Mouse (Mus musculus) inflammation-experienced regulatory T-cells, adult 6 months (primary cell): ENCODE data around the gene Akr1b10. TPM values are rescaled to one million over a fixed set of nuclear protein-coding genes. Genes with fewer than 3 reads are reported as not detected.
"Not testable (repeated sequence)": the region's sequence is repeated elsewhere in the genome, so short reads cannot be mapped to it uniquely, and the experiment has no call there.

Experiments used
- ATAC-seq: one replicate; pipeline ENCODE4 v1.8.0; 2017
- polyA plus RNA-seq, 3 experiments: library from polyadenylated mRNA; unstranded; fragments of 100-300 nt; shearing (Covaris generic); gene quantifications; one replicate each; pipeline ENCODE4 v1.2.1; 2017

The Akr1b10 gene
- polyA plus RNA-seq, 3 experiments from 2014 or later, result 42.7 to 61.2 (median 50.5) TPM

DNA sequence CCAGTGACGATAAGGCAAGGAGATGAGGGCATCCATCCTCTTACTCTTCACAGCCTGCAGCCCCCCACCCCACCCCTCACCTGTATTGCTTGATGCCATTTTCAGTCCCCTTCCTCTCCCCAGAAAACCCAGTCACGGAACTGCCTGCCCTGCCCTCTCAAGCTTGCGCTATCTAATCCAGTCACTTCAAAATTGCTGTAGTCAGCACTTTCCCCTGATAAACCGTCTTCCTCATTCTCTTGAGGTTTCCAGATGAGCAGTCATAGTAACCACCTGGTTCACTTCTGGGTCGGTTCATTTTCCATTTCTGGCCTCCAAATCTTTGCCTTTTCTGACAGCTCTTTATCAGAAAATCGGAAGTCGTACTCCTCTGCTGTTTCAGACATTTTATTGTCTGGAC lies 10.2 kb upstream of the Akr1b10 start:
- ATAC-seq, result peak; percentile 35

DNA sequence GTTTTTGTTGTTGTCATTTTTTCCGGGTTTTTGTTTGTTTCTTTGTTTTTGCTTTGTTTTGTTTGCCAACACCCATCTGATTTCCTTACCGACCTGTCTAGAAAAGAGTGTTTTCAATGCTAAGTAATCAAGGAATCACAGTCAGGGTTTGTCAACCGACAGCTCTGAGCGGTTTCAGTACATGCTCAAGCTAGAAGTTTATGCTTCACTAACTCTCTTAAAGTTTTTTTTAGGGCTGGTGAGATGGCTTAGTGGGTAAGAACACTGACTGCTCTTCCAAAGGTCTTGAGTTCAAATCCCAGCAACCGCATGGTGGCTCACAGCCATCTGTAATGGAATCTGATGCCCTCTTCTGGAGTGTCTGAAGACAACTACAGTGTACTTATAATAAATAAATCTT lies 8.1 kb upstream of the Akr1b10 start:
- not testable (repeated sequence) for ATAC-seq

DNA sequence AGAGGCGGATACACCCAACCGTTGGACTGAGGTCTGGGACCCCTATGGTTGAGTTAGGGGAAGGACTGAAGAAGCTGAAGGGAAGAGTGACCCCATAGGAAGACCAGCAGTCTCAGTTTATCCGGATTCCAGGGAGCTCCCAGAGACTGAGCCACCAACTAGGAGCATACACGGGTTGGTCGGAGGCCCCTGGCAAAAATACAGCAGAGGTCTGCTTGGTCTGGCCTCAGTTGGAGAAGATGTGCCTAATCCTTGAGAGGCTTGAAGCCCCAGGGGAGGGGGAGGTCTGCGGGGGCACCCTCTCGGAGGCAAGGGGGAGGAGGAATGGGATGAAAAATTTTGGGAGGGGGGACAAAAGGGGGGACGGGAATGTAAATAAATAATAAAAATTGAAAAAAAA lies 617 bp upstream of the Akr1b10 start:
- ATAC-seq, result no peak

DNA sequence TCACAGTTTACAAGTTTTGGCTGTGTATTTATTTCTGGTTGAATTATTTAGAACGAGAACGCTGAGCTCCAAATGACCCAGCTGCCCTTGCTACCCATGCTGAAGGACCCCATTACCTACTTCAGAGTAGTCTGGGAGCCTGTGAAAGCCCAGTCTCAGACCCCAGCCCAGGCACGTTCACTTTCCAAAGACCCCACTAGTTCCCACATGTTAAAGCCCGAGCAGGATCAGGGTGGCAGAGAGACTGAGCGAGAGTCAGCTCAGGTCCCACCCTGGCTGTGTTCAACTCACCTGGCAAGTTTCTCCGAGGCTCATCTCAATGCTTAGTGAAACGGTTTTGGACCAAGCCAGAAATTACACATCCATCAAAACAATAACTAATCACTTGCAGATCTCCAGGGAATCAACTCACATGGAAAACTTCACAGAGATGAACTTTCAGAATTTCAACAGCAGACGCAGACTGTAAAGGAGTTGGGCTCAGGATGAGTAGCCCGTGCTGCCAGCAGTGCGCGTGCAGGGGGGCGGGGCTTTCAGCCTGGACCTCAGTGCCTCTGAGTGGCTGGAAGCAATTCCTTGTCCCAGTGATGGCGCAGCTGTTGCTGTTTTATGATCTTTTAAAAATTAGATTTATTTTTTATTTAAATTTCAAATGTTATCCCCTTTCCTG lies 818 bp downstream of the Akr1b10 start:
- ATAC-seq, result peak; percentile 51

DNA sequence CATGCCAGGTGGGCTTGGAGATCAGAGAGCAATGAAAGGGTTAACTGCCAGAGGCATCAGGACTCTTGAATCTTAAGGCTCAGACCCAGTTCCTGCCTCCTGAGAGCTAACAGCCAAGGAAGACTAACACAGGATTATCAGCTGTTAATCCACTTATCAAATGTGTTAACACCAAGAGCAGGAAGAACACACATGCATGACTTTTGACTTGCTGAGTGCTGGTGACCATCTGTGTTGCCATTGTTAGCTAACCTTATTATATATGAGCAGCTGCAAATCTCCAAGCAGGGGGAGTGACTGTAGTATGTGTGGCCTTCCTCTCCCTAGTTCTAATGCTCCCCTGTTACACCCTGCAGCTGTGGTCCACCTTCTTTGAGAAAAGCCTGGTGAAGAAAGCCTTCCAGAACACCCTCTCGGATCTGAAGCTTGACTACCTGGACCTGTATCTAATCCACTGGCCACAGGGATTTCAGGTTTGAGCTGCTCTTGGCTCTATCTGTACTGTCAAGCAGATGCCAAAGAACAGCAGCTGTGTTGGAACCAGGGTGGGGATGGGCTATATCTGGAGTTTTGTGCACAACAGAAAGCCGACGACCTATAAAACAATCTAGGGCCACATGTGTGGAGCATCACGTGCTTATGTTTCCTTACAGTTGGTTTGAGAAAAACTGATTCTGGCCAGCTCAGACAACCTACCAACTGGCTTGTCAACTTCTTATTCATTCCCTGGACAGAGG lies 4.6 kb downstream of the Akr1b10 start:
- ATAC-seq, result no peak

DNA sequence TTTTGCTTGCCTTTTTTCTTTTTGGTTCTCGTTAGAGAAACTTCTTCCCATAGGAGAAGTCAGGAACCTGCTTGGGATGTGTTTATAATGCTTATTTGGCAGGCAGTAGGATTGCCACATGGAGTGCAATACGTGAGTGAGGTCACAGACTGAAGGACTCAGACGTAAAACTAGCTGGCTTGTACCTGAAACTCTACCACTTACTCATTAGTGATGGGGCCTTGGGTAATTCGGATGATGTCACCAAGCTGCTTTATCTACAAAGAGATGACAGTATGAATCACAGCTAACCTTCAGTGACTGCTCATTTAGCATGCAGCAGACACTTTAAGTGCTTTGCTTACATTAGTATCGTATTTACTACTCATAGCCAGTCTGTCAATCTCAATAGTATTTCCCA lies 11.9 kb downstream of the Akr1b10 start:
- ATAC-seq, result no peak

DNA sequence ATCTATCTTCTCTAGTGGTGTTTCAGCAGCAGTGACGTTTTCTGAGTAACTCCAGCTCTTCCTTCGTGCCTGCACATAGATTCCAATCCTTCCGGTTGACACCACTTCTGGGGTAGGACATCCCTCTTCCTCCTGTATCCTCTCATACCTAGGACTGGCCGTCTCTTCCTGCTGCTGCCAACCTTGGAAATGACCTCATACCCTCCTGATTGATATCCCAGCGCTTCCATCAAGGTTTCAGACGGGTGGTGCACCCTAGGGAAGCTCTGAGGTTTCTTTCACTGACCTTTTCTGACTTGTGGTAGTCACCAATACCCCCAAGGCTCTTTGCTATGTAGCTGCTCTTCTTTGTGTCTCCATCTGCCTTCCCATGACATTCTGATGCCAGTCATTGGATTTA lies 14.4 kb downstream of the Akr1b10 start:
- ATAC-seq, result no peak

DNA sequence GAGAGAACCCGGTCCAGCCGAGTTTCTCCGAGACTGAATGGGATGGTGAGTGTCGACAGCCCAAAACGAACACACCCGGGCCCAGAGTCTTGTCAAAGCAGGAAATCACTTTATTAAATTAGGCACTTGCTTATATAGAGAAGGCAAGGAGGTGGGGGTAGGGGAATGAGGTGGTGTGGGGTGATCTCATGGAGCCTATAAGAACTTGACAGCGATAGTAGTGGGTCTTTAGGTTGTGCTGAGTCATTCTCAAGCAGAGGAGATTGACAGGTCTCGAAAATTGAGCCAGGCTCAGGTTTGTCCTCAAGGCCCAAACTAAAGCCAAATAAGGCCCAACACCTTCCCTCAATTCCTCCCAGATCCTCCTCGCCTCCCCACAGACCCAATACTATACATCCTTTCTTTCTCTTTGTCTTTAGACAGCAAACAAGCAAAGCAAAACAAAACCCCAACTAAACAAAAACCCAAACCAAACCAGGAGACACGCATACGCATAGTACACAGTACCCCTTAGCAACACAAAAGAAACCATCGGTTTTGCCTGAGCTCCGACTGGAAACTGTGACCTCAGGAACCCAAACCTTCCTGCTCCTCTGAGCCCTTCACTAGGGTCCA lies 15.7 kb downstream of the Akr1b10 start:
- ATAC-seq, result no peak

DNA sequence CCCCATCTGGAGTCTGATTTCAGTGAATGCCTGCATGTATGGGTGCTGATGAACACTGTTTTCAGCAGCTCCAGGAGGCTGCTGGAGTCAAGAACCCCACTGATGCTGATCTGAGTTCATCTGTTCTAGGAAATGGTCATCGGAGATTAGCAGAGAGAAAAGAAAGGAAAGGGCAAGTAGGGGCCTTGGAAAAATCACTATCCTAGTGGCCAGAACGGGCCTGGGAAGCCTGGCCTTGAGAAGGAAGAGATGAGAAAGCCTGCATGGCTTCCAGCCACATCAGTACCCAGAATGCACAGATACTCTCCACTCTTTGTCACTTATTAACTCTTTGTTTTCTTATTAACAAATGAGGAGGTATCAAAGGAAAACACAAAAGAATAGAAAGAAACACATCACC lies 16.7 kb downstream of the Akr1b10 start:
- no peak for ATAC-seq

DNA sequence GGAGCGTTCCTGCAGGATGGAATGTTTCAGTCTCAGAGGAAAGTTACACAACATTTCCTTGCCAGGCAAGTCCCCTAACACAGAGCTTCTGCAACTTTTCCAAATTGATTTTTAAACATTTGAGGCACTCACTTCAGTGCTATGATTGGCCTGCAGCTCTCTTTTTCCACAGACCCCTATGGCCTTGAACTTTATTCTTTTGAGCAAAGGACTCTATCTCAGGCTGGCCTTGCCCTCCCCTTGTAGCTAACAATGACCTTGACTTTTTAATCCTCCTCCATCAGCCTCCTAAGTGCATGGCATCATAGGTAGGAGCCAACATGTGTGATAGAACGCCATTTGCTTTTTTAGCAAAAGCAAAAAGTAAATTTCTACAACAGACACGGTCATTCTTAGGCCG lies 22.7 kb downstream of the Akr1b10 start:
- ATAC-seq, result no peak

DNA sequence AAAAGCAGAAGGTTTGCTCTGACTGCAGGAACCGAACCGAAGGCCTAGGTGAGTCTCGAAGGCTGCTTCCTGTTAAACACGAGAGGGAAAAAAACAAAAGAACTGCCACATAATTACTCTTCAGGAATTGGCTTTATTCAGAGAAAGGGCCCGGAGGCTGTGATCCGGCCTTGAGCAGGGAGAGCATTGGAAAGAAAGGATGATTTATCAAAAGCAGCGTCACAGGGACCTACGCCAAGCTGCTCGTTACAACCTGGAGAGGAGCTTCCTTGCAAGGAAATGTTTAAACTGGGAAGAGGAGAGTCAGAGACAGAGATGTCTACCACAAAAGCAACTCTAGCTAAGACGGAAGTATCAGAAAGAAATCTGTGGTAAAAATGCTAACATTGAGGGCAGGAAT lies 23.4 kb downstream of the Akr1b10 start:
- no peak for ATAC-seq

DNA sequence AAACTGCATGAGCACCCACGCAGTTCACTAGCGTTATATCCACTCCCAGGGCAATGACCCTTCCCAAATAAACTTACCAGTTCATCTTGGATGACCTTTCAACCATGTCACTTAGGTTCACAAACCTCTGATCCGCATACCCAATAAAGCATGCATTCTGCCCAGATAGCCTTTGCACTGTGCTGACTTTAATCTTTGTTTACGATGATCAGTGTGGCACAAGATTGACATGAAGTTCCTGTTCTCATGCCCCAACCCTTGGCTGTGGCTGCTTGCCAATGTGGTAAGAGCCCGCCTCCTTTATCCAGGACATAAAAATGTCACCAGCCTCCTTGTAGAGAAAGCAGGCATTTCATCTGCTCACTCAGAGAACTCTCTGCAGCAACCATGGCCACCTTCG lies 28.0 kb downstream of the Akr1b10 start, which contains the start of gene Akr1b7:
Akr1b7 (plus strand) TSS at position 312 of the 400 bp plus-strand sequence.
- no peak for ATAC-seq

DNA sequence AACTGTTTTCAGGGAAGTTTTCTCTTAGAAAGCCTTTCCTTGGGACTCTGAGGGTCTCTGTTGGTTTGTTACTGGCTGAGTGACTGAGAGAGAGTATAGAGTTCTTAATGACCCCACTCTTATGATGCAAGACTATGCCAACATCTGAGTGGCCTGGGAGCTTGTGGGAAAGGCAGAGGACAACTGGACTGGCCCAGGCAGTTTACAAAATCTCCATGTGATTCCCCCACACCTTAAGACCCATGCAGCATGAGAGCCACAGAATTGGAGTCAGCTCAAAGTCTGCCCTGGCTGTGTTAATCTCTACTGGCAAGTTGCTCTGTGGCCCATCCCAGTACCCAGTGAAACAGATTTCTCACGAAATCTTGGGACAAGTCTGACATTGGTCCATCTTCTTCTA lies 28.7 kb downstream of the Akr1b10 start:
- no peak for ATAC-seq

DNA sequence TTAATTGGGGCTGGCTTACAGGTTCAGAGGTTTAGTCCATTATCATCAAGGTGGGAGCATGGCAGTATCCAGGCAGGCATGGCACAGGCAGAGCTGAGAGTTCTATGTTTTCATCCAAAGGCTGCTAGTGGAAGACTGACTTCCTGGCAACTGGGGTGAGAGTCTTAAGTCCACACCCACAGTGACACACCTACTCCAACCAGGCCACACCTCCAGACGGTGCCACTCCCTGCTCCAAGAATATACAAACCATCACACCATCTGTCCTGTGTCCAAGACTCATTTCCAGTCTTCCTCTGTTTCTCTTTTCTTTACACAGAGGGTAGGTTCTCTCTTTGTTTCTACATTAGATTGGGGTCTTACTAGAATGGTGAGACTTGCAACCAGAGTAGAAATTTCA lies 29.4 kb downstream of the Akr1b10 start:
- not testable (repeated sequence) for ATAC-seq

DNA sequence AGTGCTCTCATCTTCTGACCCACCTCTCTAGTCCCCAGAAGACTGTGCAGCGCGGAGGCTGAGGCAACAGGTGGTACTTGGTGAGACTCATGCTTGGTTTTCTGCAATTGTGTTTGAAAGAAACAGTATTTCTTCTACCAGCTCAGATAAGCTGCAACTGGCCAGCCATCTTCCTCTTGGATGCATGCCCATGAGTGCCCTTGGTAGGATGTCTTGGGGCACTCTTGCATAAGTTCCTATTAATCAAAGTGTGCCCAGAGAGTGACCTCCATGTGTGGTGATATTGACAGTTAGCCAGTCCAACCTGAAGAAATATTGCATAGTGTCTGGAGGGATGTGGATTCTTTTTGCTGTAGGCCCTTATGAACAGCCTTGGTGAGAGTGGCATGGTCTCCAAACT lies 32.5 kb downstream of the Akr1b10 start:
- no peak for ATAC-seq

DNA sequence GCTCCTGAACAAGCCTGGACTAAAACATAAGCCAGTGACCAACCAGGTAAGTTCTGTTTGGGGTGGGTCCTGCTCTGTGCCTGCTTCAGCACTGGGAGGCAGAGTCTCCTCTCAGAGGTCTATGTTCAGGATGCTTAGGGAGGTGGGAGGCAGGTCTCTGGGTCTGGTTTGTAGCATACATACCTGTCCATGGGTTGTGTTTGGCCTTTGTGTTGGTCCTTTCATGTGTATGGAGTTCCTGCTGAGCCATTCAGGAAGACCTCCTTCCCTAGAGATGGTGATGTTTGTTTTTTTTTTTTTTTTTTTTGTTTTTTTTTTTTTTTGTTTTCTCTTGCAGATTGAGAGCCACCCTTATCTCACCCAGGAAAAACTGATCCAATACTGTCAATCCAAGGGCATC lies 35.1 kb downstream of the Akr1b10 start:
- no peak for ATAC-seq

DNA sequence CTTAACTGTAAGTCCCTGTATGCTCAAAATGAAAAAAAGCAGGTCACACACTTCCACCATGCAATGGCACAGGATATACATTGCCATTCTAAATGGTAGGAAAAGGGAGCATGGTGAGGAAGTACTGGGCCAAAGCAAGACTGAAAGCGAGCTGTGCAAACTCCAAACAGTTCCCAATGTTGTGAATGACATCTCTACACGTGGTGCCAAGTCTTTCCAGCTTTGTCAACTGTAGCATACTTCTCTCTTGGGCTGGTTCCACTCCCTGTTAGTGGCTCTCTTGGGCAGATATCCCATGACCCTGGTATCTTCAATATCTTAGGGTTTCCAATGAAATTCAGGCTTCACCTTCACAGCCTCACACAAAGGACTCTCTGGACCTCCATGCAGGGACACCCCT lies 55.0 kb downstream of the Akr1b10 start:
- ATAC-seq, result no peak

DNA sequence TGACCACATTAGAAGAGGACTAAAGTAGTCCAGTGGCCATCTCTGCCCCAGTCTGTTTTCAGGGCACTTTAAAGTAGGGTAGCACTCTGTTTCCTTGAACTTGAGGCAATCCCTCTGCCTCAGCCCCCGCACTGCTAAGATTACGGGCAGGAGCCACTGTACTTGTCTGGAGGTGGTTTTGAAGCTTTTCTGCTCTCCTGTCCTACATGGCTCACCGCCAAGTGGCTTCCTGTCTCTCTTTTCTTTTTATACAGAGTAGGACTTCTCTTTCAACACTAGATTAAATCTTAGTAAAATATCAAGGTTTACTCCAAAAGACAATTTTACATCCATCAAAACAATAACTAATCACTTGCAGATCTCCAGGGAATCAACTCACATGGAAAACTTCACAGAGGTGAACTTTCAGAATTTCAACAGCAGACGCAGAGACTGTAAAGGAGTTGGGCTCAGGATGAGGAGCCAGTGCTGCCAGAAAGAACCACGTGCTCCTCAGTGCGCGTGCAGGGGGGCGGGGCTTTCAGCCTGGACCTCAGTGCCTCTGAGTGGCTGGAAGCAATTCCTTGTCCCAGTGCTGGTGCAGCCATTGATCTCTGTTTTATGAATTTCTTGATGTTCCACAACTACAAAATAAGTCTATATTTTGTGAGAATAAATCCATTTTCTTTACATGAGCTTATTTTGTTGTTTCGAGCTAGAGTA lies 57.7 kb downstream of the Akr1b10 start:
- ATAC-seq, result no peak

DNA sequence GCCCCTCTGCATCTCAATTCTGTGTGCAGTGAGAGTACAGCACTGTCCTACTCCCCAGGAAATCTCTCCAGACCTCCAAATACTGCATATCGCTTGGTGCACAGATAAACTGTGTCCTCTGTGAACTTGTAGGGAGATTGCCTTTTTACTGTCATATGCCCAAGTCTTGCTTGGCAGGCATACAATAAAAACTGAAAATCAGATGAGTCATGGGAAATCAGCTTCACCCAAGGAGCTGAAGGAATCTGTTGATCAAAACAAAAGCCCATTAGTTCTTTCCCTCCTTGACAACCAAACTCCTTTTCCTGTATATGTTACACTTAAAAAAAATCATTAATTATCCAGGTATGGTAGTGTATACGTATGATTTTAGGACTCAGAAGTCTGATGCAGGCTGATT lies 59.8 kb downstream of the Akr1b10 start:
- ATAC-seq, result no peak
